Mouse (Mus musculus) thymus, adult 2 months (tissue): ENCODE data around the gene 9230104L09Rik.

Experiments
- CTCF ChIP-seq: fragments of 200-500 bp; IDR thresholded peaks from 2 replicates; pipeline ENCODE4 v1.5.1; 2012; ENCODE audit warnings: mild to moderate bottlenecking, control low read depth, low read length, moderate library complexity, borderline replicate concordance; ENCODE audit not compliant: control insufficient read depth, poor library complexity, insufficient read depth; ENCODE audit errors: extremely low read depth
- POLR2A ChIP-seq: fragments of 200-500 bp; IDR thresholded peaks from 2 replicates; pipeline ENCODE4 v1.6.1; 2012; ENCODE audit warnings: mild to moderate bottlenecking, low read length, control low read depth, moderate library complexity; ENCODE audit not compliant: control insufficient read depth, poor library complexity, insufficient read depth; ENCODE audit errors: extremely low read depth

GRCm38 (mm10) chr2:148825986-148826385, 38.9 kb downstream of the 9230104L09Rik start:
- TF ChIP-seq CTCF (no peak), POLR2A (no peak)
